Mouse (Mus musculus) G1E (cell line): ENCODE results near the gene Tm6sf1. TPM values are rescaled to one million over a fixed set of nuclear protein-coding genes. Genes with fewer than 3 reads are reported as not detected.

ENCODE experiments used
- ATAC-seq: 2 replicates; pipeline ENCODE4 v1.8.0; 2016; ENCODE audit warnings: mild to moderate bottlenecking; ENCODE audit not compliant: insufficient number of reproducible peaks, poor library complexity, low FRiP score, severe bottlenecking; ENCODE audit errors: extremely low read depth
- DNase-seq: peaks from one replicate; pipeline ENCODE4 v3.0.0; 2012; ENCODE audit warnings: low spot score
- H3K27me3 ChIP-seq: 2 replicates; pipeline ENCODE4 v1.6.1; 2012; ENCODE audit warnings: mild to moderate bottlenecking, low read length, inconsistent platforms; ENCODE audit not compliant: insufficient read depth
- H3K36me3 ChIP-seq: replicated peaks from 2 replicates; pipeline ENCODE3; 2012; ENCODE audit warnings: mild to moderate bottlenecking, inconsistent platforms
- H3K4me1 ChIP-seq: 2 replicates; pipeline ENCODE4 v1.6.1; 2012; ENCODE audit warnings: low read depth, low read length, inconsistent platforms, mixed read lengths; ENCODE audit not compliant: insufficient read depth
- H3K4me3 ChIP-seq: 2 replicates; pipeline ENCODE4 v1.5.1; 2012; ENCODE audit warnings: low read depth, mild to moderate bottlenecking, inconsistent platforms, low read length, moderate library complexity, mixed read lengths
- H3K9me3 ChIP-seq: replicated peaks from 2 replicates; pipeline ENCODE4 v1.6.1; 2012; ENCODE audit warnings: inconsistent platforms
- CTCF ChIP-seq: IDR thresholded peaks from 2 replicates; pipeline ENCODE4 v1.5.1; 2012; ENCODE audit warnings: low read depth, low read length, inconsistent platforms, mixed read lengths
- GATA1 ChIP-seq: IDR thresholded peaks from 2 replicates; pipeline ENCODE4 v1.6.1; 2012; ENCODE audit warnings: borderline replicate concordance, low read length, inconsistent platforms, mixed read lengths
- GATA2 ChIP-seq: IDR thresholded peaks from 2 replicates; pipeline ENCODE4 v1.6.1; 2012; ENCODE audit warnings: low read depth, low read length, inconsistent platforms, borderline replicate concordance
- POLR2AphosphoS5 ChIP-seq: IDR thresholded peaks from 2 replicates; pipeline ENCODE4 v1.6.1; 2012; ENCODE audit warnings: low read depth, low read length, inconsistent platforms; ENCODE audit not compliant: insufficient replicate concordance
- TAL1 ChIP-seq: conservative IDR thresholded peaks from 2 replicates; pipeline ENCODE4 v1.6.1; 2012; ENCODE audit warnings: low read depth, low read length, inconsistent platforms, mixed read lengths
- polyA plus RNA-seq: library from polyadenylated mRNA; stranded (reverse); fragments of >175 nt; gene quantifications from 2 replicates; pipeline ENCODE4 v1.2.3, GENCODE M21; 2012
- total RNA-seq, 2 experiments: library from RNA; stranded (forward) in 1 of 2; stranded (reverse) in 1 of 2; fragments of 200-1000 nt in 1 of 2; fragments of >200 nt in 1 of 2; fragmentation: Nextera tagmentation in 1 of 2; gene quantifications; 2 replicates each; pipeline ENCODE4 v1.2.3; 2014 to 2017

The Tm6sf1 gene
- total and polyA plus RNA-seq, 3 experiments = 0.11 TPM; not detected in 2

- no peaks in the 10 kb centered on the region for H3K36me3 ChIP-seq
- ATAC-seq (no peak), DNase-seq (no peak)
- H3K27me3 ChIP-seq = peaks cover 6% of the 10 kb centered on the region; the same call in 1 of the 2 replicates
- no peaks in the 10 kb centered on the region for H3K4me1 ChIP-seq
- TF ChIP-seq GATA2 = no peak
- TF ChIP-seq GATA1 = no peak
- TF ChIP-seq TAL1 = no peak
- H3K4me3 ChIP-seq = no peak overlapping the region
- H3K9me3 ChIP-seq = no peaks in the 10 kb centered on the region
Observed at GRCm38 (mm10) chr7:81873807-81874206, 15.0 kb downstream of the Tm6sf1 start.

GRCm38 (mm10) chr7:81874636-81875035, 15.8 kb downstream of the Tm6sf1 start:
- H3K4me3 ChIP-seq = no peak overlapping the region
- H3K4me1 ChIP-seq = no peaks in the 10 kb centered on the region
- DNase-seq (no peak), ATAC-seq (no peak)
- H3K27me3 ChIP-seq = peaks cover 6% of the 10 kb centered on the region; the same call in 1 of the 2 replicates
- no peaks in the 10 kb centered on the region for H3K36me3 ChIP-seq
- TF ChIP-seq GATA1 = no peak
- no peak for TF ChIP-seq TAL1
- TF ChIP-seq POLR2AphosphoS5 = no peak
- TF ChIP-seq GATA2 = no peak
- TF ChIP-seq CTCF = no peak
- H3K9me3 ChIP-seq = no peaks in the 10 kb centered on the region

GRCm38 (mm10) chr7:81875372-81875771, 16.6 kb downstream of the Tm6sf1 start:
- H3K4me3 ChIP-seq = no peak overlapping the region
- no peaks in the 10 kb centered on the region for H3K4me1 ChIP-seq
- H3K9me3 ChIP-seq = no peaks in the 10 kb centered on the region
- H3K36me3 ChIP-seq = no peaks in the 10 kb centered on the region
- TF ChIP-seq POLR2AphosphoS5 (no peak), GATA2 (no peak), TAL1 (no peak), CTCF (no peak), GATA1 (no peak)
- H3K27me3 ChIP-seq = peaks cover 6% of the 10 kb centered on the region; the same call in 1 of the 2 replicates
- DNase-seq (no peak), ATAC-seq (no peak)

- Histone ChIP-seq H3K4me3 (no peak overlapping the region), H3K9me3 (no peaks in the 10 kb centered on the region), H3K36me3 (no peaks in the 10 kb centered on the region), H3K4me1 (no peaks in the 10 kb centered on the region), H3K27me3 (peaks cover 2% of the 10 kb centered on the region; the same call in 1 of the 2 replicates)
- no peak for DNase-seq
- TF ChIP-seq GATA2 = no peak
- TF ChIP-seq CTCF = no peak
- TF ChIP-seq POLR2AphosphoS5 = no peak
- TF ChIP-seq GATA1 = no peak
- no peak for ATAC-seq
Observed at GRCm38 (mm10) chr7:81880286-81880685, 21.5 kb downstream of the Tm6sf1 start.

- no peaks in the 10 kb centered on the region for H3K9me3 ChIP-seq
- TF ChIP-seq CTCF (no peak), POLR2AphosphoS5 (no peak), GATA2 (no peak), TAL1 (no peak), GATA1 (no peak)
- ATAC-seq (no peak), DNase-seq (no peak)
- no peaks in the 10 kb centered on the region for H3K36me3 ChIP-seq
- no peak overlapping the region for H3K4me3 ChIP-seq
- H3K27me3 ChIP-seq = peaks cover 2% of the 10 kb centered on the region; the same call in 1 of the 2 replicates
- H3K4me1 ChIP-seq = no peaks in the 10 kb centered on the region
Observed at GRCm38 (mm10) chr7:81880797-81881196, 22.0 kb downstream of the Tm6sf1 start.

GRCm38 (mm10) chr7:81881600-81881999, 22.8 kb downstream of the Tm6sf1 start:
- Histone ChIP-seq H3K27me3 (no peaks in the 10 kb centered on the region; the same call in 1 of the 2 replicates), H3K4me1 (no peaks in the 10 kb centered on the region), H3K4me3 (no peak overlapping the region), H3K36me3 (no peaks in the 10 kb centered on the region), H3K9me3 (no peaks in the 10 kb centered on the region)
- DNase-seq (no peak), ATAC-seq (no peak)
- TF ChIP-seq TAL1 = no peak
- no peak for TF ChIP-seq GATA1
- no peak for TF ChIP-seq POLR2AphosphoS5

GRCm38 (mm10) chr7:81885128-81885527, 26.3 kb downstream of the Tm6sf1 start:
- no peaks in the 10 kb centered on the region; the same call in 1 of the 2 replicates for H3K27me3 ChIP-seq
- H3K4me3 ChIP-seq = no peak overlapping the region
- no peaks in the 10 kb centered on the region for H3K4me1 ChIP-seq
- no peaks in the 10 kb centered on the region for H3K36me3 ChIP-seq
- ATAC-seq (no peak), DNase-seq (no peak)
- no peaks in the 10 kb centered on the region for H3K9me3 ChIP-seq
- TF ChIP-seq TAL1 = no peak
- TF ChIP-seq GATA2 = no peak
- TF ChIP-seq POLR2AphosphoS5 = no peak
- no peak for TF ChIP-seq CTCF
- no peak for TF ChIP-seq GATA1
